Mouse (Mus musculus) heart, embryonic 16.5 days (tissue): ENCODE data around the gene Lrfn1. TPM values are rescaled to one million over a fixed set of nuclear protein-coding genes. Genes with fewer than 3 reads are reported as not detected.

Experiments
- ATAC-seq: fragments of 200-750 bp; cut with Nextera tagmentation; replicated peaks from 2 replicates; pipeline ENCODE4 v1.8.0; 2017; ENCODE audit warnings: moderate number of reproducible peaks; ENCODE audit not compliant: insufficient read depth, low FRiP score; ENCODE audit errors: extremely low read depth
- H3K27ac ChIP-seq: fragments of 300-500 bp; sonication (generic); 2 replicates; pipeline ENCODE4 v1.5.1; 2014; ENCODE audit warnings: mild to moderate bottlenecking, low read length, control low read depth, moderate library complexity
- H3K27me3 ChIP-seq: fragments of 300-500 bp; sonication (generic); 2 replicates; pipeline ENCODE4 v1.6.1; 2014; ENCODE audit warnings: low read length, mixed read lengths; ENCODE audit not compliant: control insufficient read depth, insufficient read depth
- H3K36me3 ChIP-seq: fragments of 300-500 bp; sonication (generic); 2 replicates; pipeline ENCODE4 v1.6.1; 2014; ENCODE audit not compliant: control insufficient read depth, insufficient read depth
- H3K4me1 ChIP-seq: fragments of 300-500 bp; sonication (generic); 2 replicates; pipeline ENCODE4 v1.6.1; 2014; ENCODE audit warnings: low read length, mixed read lengths; ENCODE audit not compliant: control insufficient read depth, insufficient read depth
- H3K4me2 ChIP-seq: fragments of 300-500 bp; sonication (generic); 2 replicates; pipeline ENCODE4 v1.6.1; 2014; ENCODE audit warnings: low read depth, mild to moderate bottlenecking, control low read depth, low read length
- H3K4me3 ChIP-seq: fragments of 300-500 bp; sonication (generic); 2 replicates; pipeline ENCODE4 v1.5.1; 2014; ENCODE audit warnings: mild to moderate bottlenecking, control low read depth, low read length
- H3K9ac ChIP-seq: fragments of 300-500 bp; sonication (generic); 2 replicates; pipeline ENCODE4 v1.6.1; 2014; ENCODE audit warnings: low read length, control low read depth
- H3K9me3 ChIP-seq: fragments of 300-500 bp; sonication (generic); replicated peaks from 2 replicates; pipeline ENCODE4 v1.6.1; 2016; ENCODE audit warnings: low read length; ENCODE audit not compliant: control insufficient read depth
- WGBS: fragments of 180-500 bp; shearing (Covaris S2); extraction: QIAGEN DNeasy Blood & Tissue Kit; methylation state at CpG from one replicate; pipeline ENCODE4 v1.1.7; 2014; 5-methylcytosine and 5-hydroxymethylcytosine counted together
- polyA plus RNA-seq: library from polyadenylated mRNA; unstranded; fragments of >200 nt; fragmentation: Nextera tagmentation; extraction: Ambion mirVana; gene quantifications from 2 replicates; pipeline ENCODE4 v1.2.1, GENCODE M21; 2015

The Lrfn1 gene
- polyA plus RNA-seq = 0.72 and 0.80 TPM in 2 replicates

GRCm38 (mm10) chr7:28451531-28452360, at the start of gene Lrfn1:
Gene Lrfn1 (plus strand): TSS chr7:28451980.
- peak; percentile 47 for ATAC-seq
- no peaks in the 10 kb centered on the region for H3K27me3 ChIP-seq
- peak within 1 kb of the TSS; percentile 100 for H3K4me2 ChIP-seq
- H3K9ac ChIP-seq = peak within 1 kb of the TSS; percentile 86
- H3K4me3 ChIP-seq = peak within 1 kb of the TSS; percentile 83
- H3K27ac ChIP-seq = no peak within 1 kb of the TSS
- WGBS = 1% methylated on average over 53 of the region's 97 CpGs
- H3K36me3 ChIP-seq = no peaks in the 10 kb centered on the region
- H3K9me3 ChIP-seq = no peaks in the 10 kb centered on the region
- peaks cover 2% of the 10 kb centered on the region; the same call in 1 of the 2 replicates for H3K4me1 ChIP-seq

- H3K27me3 ChIP-seq = no peaks in the 10 kb centered on the region
- peaks cover 50% of the 10 kb centered on the region for H3K36me3 ChIP-seq
- no peak overlapping the region for H3K4me3 ChIP-seq
- H3K4me2 ChIP-seq = no peak overlapping the region
- WGBS = 67% methylated on average over 3 of the region's 3 CpGs
- H3K27ac ChIP-seq = peak overlapping the region; percentile 57
- 0 out of 2 replicates have a peak, but pooled peaks have one; percentile 57 for ATAC-seq
- no peak overlapping the region for H3K9ac ChIP-seq
- peaks cover 16% of the 10 kb centered on the region for H3K4me1 ChIP-seq
- no peaks in the 10 kb centered on the region for H3K9me3 ChIP-seq
Observed at GRCm38 (mm10) chr7:28410841-28411475, 40.8 kb upstream of the Lrfn1 start.

GRCm38 (mm10) chr7:28412826-28413225, 39.0 kb upstream of the Lrfn1 start:
- Histone ChIP-seq H3K4me3 (no peak overlapping the region), H3K27ac (no peak overlapping the region), H3K36me3 (peaks cover 40% of the 10 kb centered on the region), H3K4me2 (no peak overlapping the region), H3K9ac (no peak overlapping the region), H3K4me1 (peaks cover 17% of the 10 kb centered on the region), H3K9me3 (no peaks in the 10 kb centered on the region), H3K27me3 (no peaks in the 10 kb centered on the region)
- no peak for ATAC-seq
- 58% methylated on average over 4 of the region's 4 CpGs for WGBS

- Histone ChIP-seq H3K4me1 (peaks cover 12% of the 10 kb centered on the region), H3K4me3 (no peak overlapping the region), H3K27ac (no peak overlapping the region), H3K36me3 (peaks cover 33% of the 10 kb centered on the region), H3K9me3 (no peaks in the 10 kb centered on the region), H3K27me3 (no peaks in the 10 kb centered on the region), H3K9ac (no peak overlapping the region), H3K4me2 (no peak overlapping the region)
- ATAC-seq = no peak
Observed at GRCm38 (mm10) chr7:28417368-28417767, 34.4 kb upstream of the Lrfn1 start.

GRCm38 (mm10) chr7:28418096-28418670, 33.6 kb upstream of the Lrfn1 start:
- Histone ChIP-seq H3K36me3 (peaks cover 33% of the 10 kb centered on the region), H3K27me3 (no peaks in the 10 kb centered on the region), H3K4me1 (peaks cover 12% of the 10 kb centered on the region), H3K9ac (no peak overlapping the region), H3K27ac (peak overlapping the region; percentile 44), H3K9me3 (no peaks in the 10 kb centered on the region), H3K4me2 (no peak overlapping the region), H3K4me3 (no peak overlapping the region)
- 40% methylated on average over 8 of the region's 8 CpGs for whole genome bisulfite sequencing
- ATAC-seq = peak; percentile 86

GRCm38 (mm10) chr7:28419416-28419815, 32.4 kb upstream of the Lrfn1 start:
- no peak overlapping the region for H3K9ac ChIP-seq
- H3K4me2 ChIP-seq = no peak overlapping the region
- peaks cover 28% of the 10 kb centered on the region for H3K36me3 ChIP-seq

GRCm38 (mm10) chr7:28423018-28423417, 28.8 kb upstream of the Lrfn1 start:
- WGBS = 95% methylated on average over 1 of the region's 1 CpGs
- Histone ChIP-seq H3K27ac (no peak overlapping the region), H3K27me3 (no peaks in the 10 kb centered on the region), H3K4me2 (no peak overlapping the region), H3K4me3 (no peak overlapping the region), H3K9me3 (no peaks in the 10 kb centered on the region), H3K36me3 (peaks cover 21% of the 10 kb centered on the region), H3K9ac (no peak overlapping the region), H3K4me1 (peaks cover 21% of the 10 kb centered on the region)
- no peak for ATAC-seq

More at GRCm38 (mm10) chr7:28419416-28419815, 32.4 kb upstream of the Lrfn1 start:
- ATAC-seq = no peak
- no peak overlapping the region for H3K4me3 ChIP-seq
- H3K9me3 ChIP-seq = no peaks in the 10 kb centered on the region
- WGBS = 91% methylated on average over 2 of the region's 2 CpGs
- no peaks in the 10 kb centered on the region for H3K27me3 ChIP-seq
- no peak overlapping the region for H3K27ac ChIP-seq
- peaks cover 12% of the 10 kb centered on the region for H3K4me1 ChIP-seq

- ATAC-seq = peak; percentile 68
Observed at GRCm38 (mm10) chr7:28427738-28428137, 24.0 kb upstream of the Lrfn1 start.

GRCm38 (mm10) chr7:28430512-28430911, 21.3 kb upstream of the Lrfn1 start:
- Histone ChIP-seq H3K9me3 (no peaks in the 10 kb centered on the region), H3K4me1 (peaks cover 57% of the 10 kb centered on the region), H3K36me3 (no peaks in the 10 kb centered on the region), H3K4me2 (no peak overlapping the region), H3K27me3 (no peaks in the 10 kb centered on the region), H3K9ac (no peak overlapping the region), H3K4me3 (no peak overlapping the region), H3K27ac (no peak overlapping the region)
- 53% methylated on average over 1 of the region's 1 CpGs for WGBS
- ATAC-seq = no peak

More at GRCm38 (mm10) chr7:28427738-28428137, 24.0 kb upstream of the Lrfn1 start:
- H3K36me3 ChIP-seq = peaks cover 8% of the 10 kb centered on the region
- H3K4me2 ChIP-seq = no peak overlapping the region
- H3K9me3 ChIP-seq = no peaks in the 10 kb centered on the region
- no peaks in the 10 kb centered on the region for H3K27me3 ChIP-seq
- no peak overlapping the region for H3K9ac ChIP-seq
- H3K4me1 ChIP-seq = peaks cover 30% of the 10 kb centered on the region
- H3K27ac ChIP-seq = peak overlapping the region; percentile 34
- H3K4me3 ChIP-seq = no peak overlapping the region
